Mouse (Mus musculus): ENCODE results near the gene Rtn4r. TPM values are rescaled to one million over a fixed set of nuclear protein-coding genes. Genes with fewer than 3 reads are reported as not detected.
A peak's percentile ranks its signal among the peaks of the same experiment; 100 is the strongest.

Gene Rtn4r
- polyA plus RNA-seq, 1 experiment from 2014 or later: 3.6 TPM

- no peak overlapping the region for H3K9ac ChIP-seq (ENCODE audit: low read depth, low read length)
These were observed 16.8 kb downstream of the Rtn4r start for GRCm38 (mm10) chr16:18144201-18144600.

GRCm38 (mm10) chr16:18145341-18145867 is 18.0 kb downstream of the Rtn4r start:
- no peak overlapping the region for H3K4me3 ChIP-seq (ENCODE audit: low read length)
- no peak for ATAC-seq (ENCODE audit: low FRiP score, low TSS enrichment)
- no peak overlapping the region for H3K9ac ChIP-seq (ENCODE audit: low read depth, low read length)
- no peak overlapping the region for H3K4me2 ChIP-seq (replicated peaks; ENCODE audit: low read depth, low read length)
- no peaks in the 10 kb centered on the region for H3K9me3 ChIP-seq (ENCODE audit: control insufficient read depth, low read length)
- no peaks in the 10 kb centered on the region for H3K27me3 ChIP-seq (ENCODE audit: control insufficient read depth, insufficient read depth, low read length)
- 82% methylated on average over 5 of the region's 6 CpGs for WGBS
- H3K36me3 ChIP-seq (ENCODE audit: control insufficient read depth, insufficient read depth, low read length): no peaks in the 10 kb centered on the region
- H3K4me1 ChIP-seq (ENCODE audit: control insufficient read depth, insufficient read depth, low read length): peaks cover 10% of the 10 kb centered on the region
- H3K27ac ChIP-seq (ENCODE audit: low read depth, low read length): no peak overlapping the region

More at GRCm38 (mm10) chr16:18144201-18144600, 16.8 kb downstream of the Rtn4r start:
- Histone ChIP-seq H3K27me3 (ENCODE audit: control insufficient read depth, insufficient read depth, low read length) (no peaks in the 10 kb centered on the region), H3K9me3 (ENCODE audit: control insufficient read depth, low read length) (no peaks in the 10 kb centered on the region), H3K4me3 (ENCODE audit: low read length) (no peak overlapping the region), H3K36me3 (ENCODE audit: control insufficient read depth, insufficient read depth, low read length) (no peaks in the 10 kb centered on the region), H3K27ac (ENCODE audit: low read depth, low read length) (no peak overlapping the region), H3K4me2 (replicated peaks; ENCODE audit: low read depth, low read length) (no peak overlapping the region), H3K4me1 (ENCODE audit: control insufficient read depth, insufficient read depth, low read length) (peaks cover 3% of the 10 kb centered on the region; the same call in 1 of the 2 replicates)
- 80% methylated on average over 8 of the region's 8 CpGs for WGBS
- no peak for ATAC-seq (ENCODE audit: low FRiP score, low TSS enrichment)

- Histone ChIP-seq H3K4me1 (ENCODE audit: control insufficient read depth, insufficient read depth, low read length) (peaks cover 10% of the 10 kb centered on the region), H3K9ac (ENCODE audit: low read depth, low read length) (no peak overlapping the region), H3K4me3 (ENCODE audit: low read length) (no peak overlapping the region), H3K9me3 (ENCODE audit: control insufficient read depth, low read length) (no peaks in the 10 kb centered on the region), H3K27me3 (ENCODE audit: control insufficient read depth, insufficient read depth, low read length) (no peaks in the 10 kb centered on the region), H3K27ac (ENCODE audit: low read depth, low read length) (no peak overlapping the region), H3K36me3 (ENCODE audit: control insufficient read depth, insufficient read depth, low read length) (no peaks in the 10 kb centered on the region), H3K4me2 (replicated peaks; ENCODE audit: low read depth, low read length) (no peak overlapping the region)
- 47% methylated on average over 6 of the region's 6 CpGs for WGBS
- ATAC-seq (ENCODE audit: low FRiP score, low TSS enrichment): no peak
These were observed 20.9 kb downstream of the Rtn4r start for GRCm38 (mm10) chr16:18148208-18148876.

DNA sequence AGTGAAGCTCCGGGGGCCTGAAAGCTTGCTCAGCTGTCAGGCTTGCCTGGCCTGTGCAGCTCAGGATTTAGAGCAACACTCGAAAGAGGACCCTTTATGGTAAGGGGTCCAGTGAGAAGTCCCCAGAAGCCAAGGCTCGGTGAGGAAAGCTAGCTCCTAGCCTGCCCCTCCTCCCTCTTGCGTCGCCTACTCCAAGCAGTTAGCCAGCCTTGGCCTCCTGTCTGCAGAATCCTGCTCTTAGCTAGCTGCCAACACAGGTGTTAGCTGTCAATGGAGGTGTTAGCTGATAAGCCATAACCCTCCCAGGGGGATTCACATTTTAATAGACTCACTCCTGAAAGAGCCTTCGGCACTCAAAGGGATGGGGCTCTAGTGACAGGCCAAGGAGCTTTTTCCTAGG is 21.8 kb downstream of the Rtn4r start:
- Histone ChIP-seq H3K4me1 (ENCODE audit: control insufficient read depth, insufficient read depth, low read length) (peaks cover 10% of the 10 kb centered on the region), H3K27me3 (ENCODE audit: control insufficient read depth, insufficient read depth, low read length) (no peaks in the 10 kb centered on the region), H3K4me3 (ENCODE audit: low read length) (no peak overlapping the region), H3K36me3 (ENCODE audit: control insufficient read depth, insufficient read depth, low read length) (no peaks in the 10 kb centered on the region), H3K9me3 (ENCODE audit: control insufficient read depth, low read length) (no peaks in the 10 kb centered on the region), H3K27ac (ENCODE audit: low read depth, low read length) (no peak overlapping the region), H3K9ac (ENCODE audit: low read depth, low read length) (no peak overlapping the region), H3K4me2 (replicated peaks; ENCODE audit: low read depth, low read length) (no peak overlapping the region)
- 33% methylated on average over 6 of the region's 6 CpGs for WGBS
- no peak for ATAC-seq (ENCODE audit: low FRiP score, low TSS enrichment)

GRCm38 (mm10) chr16:18152189-18152588 is 24.7 kb downstream of the Rtn4r start:
- Histone ChIP-seq H3K9me3 (ENCODE audit: control insufficient read depth, low read length) (no peaks in the 10 kb centered on the region), H3K4me2 (replicated peaks; ENCODE audit: low read depth, low read length) (no peak overlapping the region), H3K4me1 (ENCODE audit: control insufficient read depth, insufficient read depth, low read length) (peaks cover 25% of the 10 kb centered on the region), H3K4me3 (ENCODE audit: low read length) (no peak overlapping the region), H3K27me3 (ENCODE audit: control insufficient read depth, insufficient read depth, low read length) (no peaks in the 10 kb centered on the region), H3K27ac (ENCODE audit: low read depth, low read length) (no peak overlapping the region), H3K36me3 (ENCODE audit: control insufficient read depth, insufficient read depth, low read length) (no peaks in the 10 kb centered on the region), H3K9ac (ENCODE audit: low read depth, low read length) (no peak overlapping the region)
- no peak for ATAC-seq (ENCODE audit: low FRiP score, low TSS enrichment)
- WGBS: 95% methylated on average over 12 of the region's 12 CpGs

- H3K27ac ChIP-seq (ENCODE audit: low read depth, low read length): no peak overlapping the region
- ATAC-seq (ENCODE audit: low FRiP score, low TSS enrichment): no peak
- H3K4me2 ChIP-seq (replicated peaks; ENCODE audit: low read depth, low read length): no peak overlapping the region
- no peak overlapping the region for H3K9ac ChIP-seq (ENCODE audit: low read depth, low read length)
- H3K4me1 ChIP-seq (ENCODE audit: control insufficient read depth, insufficient read depth, low read length): peaks cover 26% of the 10 kb centered on the region
- no peaks in the 10 kb centered on the region for H3K27me3 ChIP-seq (ENCODE audit: control insufficient read depth, insufficient read depth, low read length)
- WGBS: 88% methylated on average over 9 of the region's 9 CpGs
- H3K4me3 ChIP-seq (ENCODE audit: low read length): no peak overlapping the region
- H3K36me3 ChIP-seq (ENCODE audit: control insufficient read depth, insufficient read depth, low read length): no peaks in the 10 kb centered on the region
- H3K9me3 ChIP-seq (ENCODE audit: control insufficient read depth, low read length): no peaks in the 10 kb centered on the region
These were observed 25.5 kb downstream of the Rtn4r start for GRCm38 (mm10) chr16:18152769-18153445.

DNA sequence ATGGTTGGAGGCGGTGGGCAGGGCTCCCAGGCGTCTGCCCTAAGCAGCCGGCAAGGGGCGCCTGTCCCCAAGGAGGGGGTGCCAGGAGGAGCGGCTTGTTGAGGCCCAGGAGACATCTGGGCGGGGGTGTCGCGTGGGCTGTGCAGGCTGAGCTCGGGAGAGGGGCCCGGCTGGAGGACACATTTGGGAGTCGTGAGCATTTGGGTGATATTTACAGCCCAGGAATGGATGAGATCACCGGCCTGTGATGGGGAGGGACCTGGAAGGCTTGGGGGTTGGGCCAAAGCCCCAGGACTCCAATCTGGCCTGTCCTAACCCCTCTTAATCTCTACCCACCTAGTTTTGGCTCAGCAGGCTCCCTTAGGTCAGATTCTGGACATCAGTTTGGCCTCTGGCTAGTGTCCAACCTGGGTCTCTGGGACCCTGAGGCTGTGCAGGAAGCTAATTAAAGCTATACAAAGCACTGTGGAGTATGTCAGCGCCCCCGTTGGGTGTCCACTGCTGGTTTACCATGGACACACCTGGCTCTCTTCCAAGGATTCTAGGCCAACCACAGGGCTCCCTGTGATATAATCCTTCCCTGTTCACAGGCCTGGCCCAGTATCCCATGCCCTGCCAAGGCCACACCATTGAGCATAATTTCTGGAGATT is 27.2 kb downstream of the Rtn4r start:
- 15% methylated on average over 14 of the region's 14 CpGs for WGBS
- H3K9me3 ChIP-seq (ENCODE audit: control insufficient read depth, low read length): no peaks in the 10 kb centered on the region
- no peaks in the 10 kb centered on the region for H3K36me3 ChIP-seq (ENCODE audit: control insufficient read depth, insufficient read depth, low read length)
- no peak overlapping the region for H3K4me3 ChIP-seq (ENCODE audit: low read length)
- peaks cover 18% of the 10 kb centered on the region for H3K4me1 ChIP-seq (ENCODE audit: control insufficient read depth, insufficient read depth, low read length)
- ATAC-seq (ENCODE audit: low FRiP score, low TSS enrichment): 0 out of 2 replicates have a peak, but pooled peaks have one; percentile 24
- 0 out of 2 replicates have a peak overlapping the region, but pooled peaks have one; percentile 2 for H3K27ac ChIP-seq (ENCODE audit: low read depth, low read length)
- no peak overlapping the region for H3K9ac ChIP-seq (ENCODE audit: low read depth, low read length)
- no peaks in the 10 kb centered on the region for H3K27me3 ChIP-seq (ENCODE audit: control insufficient read depth, insufficient read depth, low read length)
- H3K4me2 ChIP-seq (replicated peaks; ENCODE audit: low read depth, low read length): no peak overlapping the region

DNA sequence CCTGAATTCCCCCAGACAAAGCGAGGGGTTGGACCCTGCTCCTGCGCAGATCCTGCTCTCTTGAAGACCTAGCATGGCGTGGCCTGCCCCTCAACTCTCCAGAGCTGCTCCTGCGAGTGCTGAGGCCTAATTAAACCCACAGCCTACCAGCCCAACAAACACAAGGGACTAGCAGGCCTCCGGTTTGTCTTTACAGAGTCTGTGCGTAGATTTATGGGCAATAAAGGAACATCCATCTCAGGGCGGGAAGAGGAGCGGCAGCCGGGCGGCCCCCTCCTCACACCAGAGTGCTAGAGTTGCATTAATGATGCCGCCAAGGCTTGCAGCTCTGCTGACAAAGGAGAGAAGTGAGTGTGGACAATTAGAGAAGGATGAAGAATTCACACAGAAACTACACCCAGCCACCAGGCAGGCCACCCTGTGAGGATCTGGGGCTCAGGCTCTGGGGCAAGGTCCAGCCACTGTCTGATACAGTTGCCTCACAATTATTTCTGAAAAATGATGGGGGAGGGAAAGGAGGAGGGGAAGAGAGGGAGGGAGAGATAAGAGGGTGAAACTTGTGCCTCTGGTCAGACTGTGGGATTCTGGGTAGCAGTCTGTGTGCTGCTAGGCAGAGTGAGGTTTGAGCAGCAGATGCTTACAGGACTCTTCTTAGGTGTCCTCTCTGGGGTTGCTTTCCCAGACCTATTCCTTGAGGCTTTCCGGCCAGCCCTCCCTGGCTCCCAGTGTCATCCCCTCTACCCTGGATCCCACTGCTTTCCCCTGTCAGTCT is 29.3 kb downstream of the Rtn4r start:
- H3K9me3 ChIP-seq (ENCODE audit: control insufficient read depth, low read length): no peaks in the 10 kb centered on the region
- H3K27me3 ChIP-seq (ENCODE audit: control insufficient read depth, insufficient read depth, low read length): no peaks in the 10 kb centered on the region
- H3K4me2 ChIP-seq (replicated peaks; ENCODE audit: low read depth, low read length): no peak overlapping the region
- WGBS: 32% methylated on average over 12 of the region's 12 CpGs
- no peak overlapping the region for H3K4me3 ChIP-seq (ENCODE audit: low read length)
- 0 out of 2 replicates have a peak overlapping the region, but pooled peaks have one; percentile 1 for H3K9ac ChIP-seq (ENCODE audit: low read depth, low read length)
- ATAC-seq (ENCODE audit: low FRiP score, low TSS enrichment): no peak
- peaks cover 20% of the 10 kb centered on the region for H3K4me1 ChIP-seq (ENCODE audit: control insufficient read depth, insufficient read depth, low read length)
- H3K36me3 ChIP-seq (ENCODE audit: control insufficient read depth, insufficient read depth, low read length): no peaks in the 10 kb centered on the region
- peak overlapping the region; percentile 24; the same call in 1 of the 2 replicates for H3K27ac ChIP-seq (ENCODE audit: low read depth, low read length)
